Mouse (Mus musculus) embryonic facial prominence, embryonic 13.5 days (tissue): Measurements from ENCODE around the gene Tex261. TPM values are rescaled to one million over a fixed set of nuclear protein-coding genes. Genes with fewer than 3 reads are reported as not detected.
"Not testable (repeated sequence)": the region's sequence is repeated elsewhere in the genome, so short reads cannot be mapped to it uniquely, and the experiment has no call there.

ENCODE experiments used
- ATAC-seq: fragments of 200-750 bp; cut with Nextera tagmentation; 2 replicates; pipeline ENCODE4 v1.8.0; 2017; ENCODE audit warnings: low read depth; ENCODE audit not compliant: insufficient number of reproducible peaks, insufficient read depth, low FRiP score, low TSS enrichment
- H3K27ac ChIP-seq: fragments of 300-500 bp; sonication (generic); 2 replicates; pipeline ENCODE4 v1.5.1; 2015; ENCODE audit warnings: moderate library complexity, mild to moderate bottlenecking, inconsistent platforms
- H3K27me3 ChIP-seq: fragments of 300-500 bp; sonication (generic); 2 replicates; pipeline ENCODE4 v1.6.1; 2015; ENCODE audit warnings: mild to moderate bottlenecking, inconsistent platforms
- H3K36me3 ChIP-seq: fragments of 300-500 bp; sonication (generic); 2 replicates; pipeline ENCODE4 v1.6.1; 2015; ENCODE audit warnings: mild to moderate bottlenecking, inconsistent platforms
- H3K4me1 ChIP-seq: fragments of 300-500 bp; sonication (generic); 2 replicates; pipeline ENCODE4 v1.6.1; 2015; ENCODE audit warnings: inconsistent platforms
- H3K4me2 ChIP-seq: fragments of 300-500 bp; sonication (generic); 2 replicates; pipeline ENCODE4 v1.6.1; 2015; ENCODE audit warnings: moderate library complexity, mild to moderate bottlenecking, inconsistent platforms
- H3K4me3 ChIP-seq: fragments of 300-500 bp; sonication (generic); 2 replicates; pipeline ENCODE4 v1.5.1; 2015; ENCODE audit warnings: mild to moderate bottlenecking, inconsistent platforms
- H3K9ac ChIP-seq: fragments of 300-500 bp; sonication (generic); 2 replicates; pipeline ENCODE4 v1.6.1; 2015; ENCODE audit warnings: mild to moderate bottlenecking, inconsistent platforms
- H3K9me3 ChIP-seq: fragments of 300-500 bp; sonication (generic); 2 replicates; pipeline ENCODE4 v1.6.1; 2016; ENCODE audit warnings: inconsistent platforms
- WGBS: fragments of 180-500 bp; shearing (Covaris S2); methylation state at CpG from one replicate; pipeline ENCODE4 v1.1.7; 2015; ENCODE audit warnings: mixed read lengths; 5-methylcytosine and 5-hydroxymethylcytosine counted together
- polyA plus RNA-seq: library from polyadenylated mRNA; unstranded; fragments of >200 nt; fragmentation: Nextera tagmentation; extraction: Ambion mirVana; gene quantifications from 2 replicates; pipeline ENCODE4 v1.2.1, GENCODE M21; 2015

Tex261 gene
- polyA plus RNA-seq, 1 experiment from 2014 or later = 91.3 TPM

- H3K27me3 ChIP-seq, H3K36me3 ChIP-seq, H3K4me2 ChIP-seq, ATAC-seq, H3K4me3 ChIP-seq, H3K4me1 ChIP-seq, H3K9ac ChIP-seq, H3K9me3 ChIP-seq, H3K27ac ChIP-seq: not testable (repeated sequence)
- 86% methylated on average over 5 of the region's 5 CpGs for WGBS
Measured at GRCm38 (mm10) chr6:83790533-83790932, 14.9 kb upstream of the Tex261 start.

DNA sequence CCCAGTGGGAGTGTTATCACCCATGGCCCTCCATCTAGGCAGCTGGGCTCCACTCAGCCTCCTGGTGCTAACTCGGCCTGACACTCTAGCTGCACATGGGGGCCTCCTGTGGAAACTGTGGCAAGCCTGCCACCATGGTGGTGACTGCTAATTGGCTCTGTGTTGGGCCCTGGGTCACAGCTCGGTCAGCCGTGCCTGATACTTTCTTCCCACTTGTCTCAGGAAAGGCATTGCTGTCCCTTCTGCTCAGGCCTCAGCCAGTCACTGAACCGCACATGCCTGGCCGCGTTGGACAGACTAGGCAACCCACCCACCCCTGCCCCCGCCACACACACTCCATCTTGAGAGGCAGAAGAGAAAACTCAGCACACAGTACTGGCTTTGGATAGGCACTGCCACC is 12.9 kb upstream of the Tex261 start:
- Histone ChIP-seq H3K4me3 (no peak overlapping the region), H3K27ac (no peak overlapping the region), H3K9me3 (no peaks in the 10 kb centered on the region), H3K4me2 (no peak overlapping the region), H3K36me3 (no peaks in the 10 kb centered on the region), H3K27me3 (no peaks in the 10 kb centered on the region; the same call in 1 of the 2 replicates), H3K4me1 (no peaks in the 10 kb centered on the region), H3K9ac (no peak overlapping the region)
- WGBS = 71% methylated on average over 7 of the region's 7 CpGs
- ATAC-seq = no peak

DNA sequence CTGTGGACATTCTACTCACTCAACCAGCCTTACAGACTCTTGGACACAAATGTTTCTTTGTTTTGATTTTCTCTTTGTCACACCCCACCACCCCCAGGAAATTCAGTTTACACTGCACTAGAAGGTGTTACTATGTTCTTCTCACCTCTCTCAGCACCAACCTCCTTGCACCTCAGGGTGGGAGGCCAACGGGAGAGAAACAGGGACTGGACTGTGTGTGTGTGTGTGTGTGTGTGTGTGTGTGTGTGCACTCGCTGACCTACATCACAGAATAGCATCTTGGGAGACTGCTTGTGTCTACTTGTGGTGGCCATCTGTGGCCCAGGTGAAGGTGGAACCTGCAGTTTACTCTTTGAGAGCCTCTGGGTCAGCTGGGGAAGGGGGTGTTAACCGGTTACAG is 10.8 kb upstream of the Tex261 start:
- Histone ChIP-seq H3K4me2 (no peak overlapping the region), H3K27ac (no peak overlapping the region), H3K9me3 (no peaks in the 10 kb centered on the region), H3K36me3 (no peaks in the 10 kb centered on the region), H3K27me3 (peaks cover 4% of the 10 kb centered on the region; the same call in 1 of the 2 replicates), H3K4me3 (no peak overlapping the region), H3K9ac (no peak overlapping the region), H3K4me1 (no peaks in the 10 kb centered on the region)
- no peak for ATAC-seq
- 76% methylated on average over 3 of the region's 3 CpGs for WGBS

DNA sequence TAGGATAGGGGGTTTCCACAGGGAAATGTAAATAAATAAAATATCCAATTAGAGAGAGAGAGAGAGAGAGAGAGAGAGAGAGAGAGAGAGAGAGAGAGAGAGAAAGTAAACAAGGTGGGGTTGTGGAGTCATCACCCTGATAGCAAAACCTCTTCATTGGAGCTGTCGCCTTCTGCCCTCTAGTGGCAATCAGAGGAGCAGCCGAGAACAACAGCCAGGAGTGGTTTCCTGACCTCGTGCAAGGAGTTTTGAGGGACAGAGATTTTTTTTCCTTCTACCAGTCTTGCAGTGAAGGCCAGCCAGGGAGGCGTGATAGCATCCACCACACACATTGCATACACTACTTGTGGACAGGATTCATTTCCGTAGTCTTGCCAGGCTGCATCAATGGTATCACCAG is 3.4 kb upstream of the Tex261 start:
- H3K4me2 ChIP-seq = no peak overlapping the region
- ATAC-seq = no peak
- no peaks in the 10 kb centered on the region for H3K9me3 ChIP-seq

GRCm38 (mm10) chr6:83778306-83778705 is 2.7 kb upstream of the Tex261 start:
- no peak overlapping the region for H3K4me3 ChIP-seq
- ATAC-seq = no peak
- WGBS = 83% methylated on average over 7 of the region's 7 CpGs

More for the DNA sequence above, 3.4 kb upstream of the Tex261 start:
- no peaks in the 10 kb centered on the region for H3K36me3 ChIP-seq
- peaks cover 14% of the 10 kb centered on the region for H3K4me1 ChIP-seq
- H3K27me3 ChIP-seq = 0 out of 2 replicates have a peak, but pooled peaks cover 4% of the 10 kb centered on the region
- WGBS = 9% methylated on average over 5 of the region's 5 CpGs
- H3K4me3 ChIP-seq = no peak overlapping the region
- no peak overlapping the region for H3K27ac ChIP-seq
- no peak overlapping the region for H3K9ac ChIP-seq

GRCm38 (mm10) chr6:83774781-83775563 is 641 bp downstream of the Tex261 start:
- Histone ChIP-seq H3K9me3 (no peaks in the 10 kb centered on the region), H3K36me3 (peaks cover 36% of the 10 kb centered on the region), H3K9ac (peak overlapping the region; percentile 97), H3K27me3 (no peaks in the 10 kb centered on the region), H3K4me1 (peaks cover 22% of the 10 kb centered on the region), H3K4me3 (peak overlapping the region; percentile 95), H3K27ac (peak overlapping the region; percentile 83), H3K4me2 (peak overlapping the region; percentile 79)
- 2% methylated on average over 14 of the region's 14 CpGs for WGBS
- no peak for ATAC-seq

More at GRCm38 (mm10) chr6:83778306-83778705, 2.7 kb upstream of the Tex261 start:
- 0 out of 2 replicates have a peak, but pooled peaks cover 4% of the 10 kb centered on the region for H3K27me3 ChIP-seq
- peaks cover 21% of the 10 kb centered on the region for H3K4me1 ChIP-seq
- H3K36me3 ChIP-seq = peaks cover 4% of the 10 kb centered on the region
- H3K9ac ChIP-seq = no peak overlapping the region
- H3K9me3 ChIP-seq = no peaks in the 10 kb centered on the region
- no peak overlapping the region for H3K27ac ChIP-seq
- no peak overlapping the region for H3K4me2 ChIP-seq

- Histone ChIP-seq H3K27me3 (no peaks in the 10 kb centered on the region), H3K4me2 (peak overlapping the region; percentile 79), H3K27ac (no peak overlapping the region), H3K36me3 (peaks cover 45% of the 10 kb centered on the region), H3K9ac (peak overlapping the region; percentile 97), H3K4me1 (peaks cover 22% of the 10 kb centered on the region), H3K9me3 (no peaks in the 10 kb centered on the region), H3K4me3 (peak overlapping the region; percentile 95)
- no peak for ATAC-seq
- 56% methylated on average over 9 of the region's 9 CpGs for WGBS
Measured at GRCm38 (mm10) chr6:83774126-83774525, 1.5 kb downstream of the Tex261 start.

- Histone ChIP-seq H3K9ac (no peak overlapping the region), H3K36me3 (peaks cover 55% of the 10 kb centered on the region), H3K27ac (no peak overlapping the region), H3K9me3 (no peaks in the 10 kb centered on the region), H3K4me2 (no peak overlapping the region), H3K4me1 (peaks cover 3% of the 10 kb centered on the region; the same call in 1 of the 2 replicates), H3K27me3 (peaks cover 12% of the 10 kb centered on the region), H3K4me3 (no peak overlapping the region)
- WGBS = 77% methylated on average over 5 of the region's 5 CpGs
- no peak for ATAC-seq
Measured at GRCm38 (mm10) chr6:83768485-83768884, 7.1 kb downstream of the Tex261 start.

GRCm38 (mm10) chr6:83766982-83767381 is 8.6 kb downstream of the Tex261 start:
- H3K4me2 ChIP-seq = no peak overlapping the region
- no peaks in the 10 kb centered on the region for H3K9me3 ChIP-seq
- H3K9ac ChIP-seq = no peak overlapping the region
- WGBS = 84% methylated on average over 3 of the region's 3 CpGs
- peaks cover 14% of the 10 kb centered on the region for H3K4me1 ChIP-seq
- no peak overlapping the region for H3K27ac ChIP-seq
- peaks cover 40% of the 10 kb centered on the region for H3K36me3 ChIP-seq
- ATAC-seq = no peak
- H3K4me3 ChIP-seq = no peak overlapping the region
- peaks cover 27% of the 10 kb centered on the region for H3K27me3 ChIP-seq

- peak overlapping the region; percentile 68 for H3K4me2 ChIP-seq
- H3K36me3 ChIP-seq = 0 out of 2 replicates have a peak, but pooled peaks cover 1% of the 10 kb centered on the region
- peak overlapping the region; percentile 66 for H3K9ac ChIP-seq
- peak overlapping the region; percentile 41 for H3K4me3 ChIP-seq
- H3K27ac ChIP-seq = no peak overlapping the region
- H3K4me1 ChIP-seq = peaks cover 17% of the 10 kb centered on the region
- H3K9me3 ChIP-seq = no peaks in the 10 kb centered on the region
- 0 out of 2 replicates have a peak, but pooled peaks have one; percentile 27 for ATAC-seq
- under 1% methylated on average over 35 of the region's 35 CpGs for WGBS
- peaks cover 61% of the 10 kb centered on the region for H3K27me3 ChIP-seq
Measured at GRCm38 (mm10) chr6:83762880-83763431, 12.7 kb downstream of the Tex261 start.

DNA sequence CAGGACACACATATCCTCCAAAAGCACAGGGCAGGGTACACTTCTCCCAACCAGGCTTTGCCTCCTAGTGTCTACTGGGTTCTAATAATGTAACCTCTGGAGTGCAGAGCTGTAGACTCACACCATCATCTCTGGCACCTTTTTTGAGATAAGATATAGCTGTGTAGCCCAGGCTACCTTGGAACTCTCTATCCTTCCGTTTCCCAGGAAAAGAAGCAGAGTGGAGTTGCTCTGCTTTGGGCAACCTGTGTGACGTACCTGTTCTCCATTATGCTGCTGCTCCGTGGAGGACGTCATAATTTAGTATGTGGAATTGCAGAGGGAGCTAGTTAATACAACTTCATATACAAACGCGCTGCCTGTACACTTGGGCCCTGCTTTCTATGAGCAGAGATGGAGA is 13.3 kb downstream of the Tex261 start, which contains the start of gene Ankrd53:
Gene Ankrd53 (plus strand): TSS at position 301 of the 400 bp plus-strand sequence.
- Histone ChIP-seq H3K27ac (no peak within 1 kb of the TSS), H3K9ac (peak within 1 kb of the TSS; percentile 66)
- 23% methylated on average over 6 of the region's 6 CpGs for WGBS

DNA sequence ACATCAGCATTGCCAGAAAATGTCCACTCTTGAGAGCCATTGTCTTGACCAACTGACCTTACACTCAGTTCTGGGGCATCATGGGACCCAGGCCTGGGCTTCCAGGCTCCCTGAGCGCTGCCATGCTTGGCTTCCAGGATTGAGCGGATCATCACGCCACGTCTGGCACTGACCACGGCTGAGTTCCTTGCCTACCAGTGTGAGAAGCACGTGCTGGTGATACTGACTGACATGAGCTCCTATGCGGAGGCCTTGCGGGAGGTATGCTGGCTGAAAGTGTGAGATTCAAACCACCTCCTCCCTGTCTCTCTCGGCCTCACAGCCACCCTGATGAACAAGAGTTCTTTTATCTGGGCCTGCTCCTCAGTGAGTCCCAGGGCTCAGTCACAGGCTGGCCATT is 19.6 kb downstream of the Tex261 start:
- Histone ChIP-seq H3K4me3 (no peak overlapping the region), H3K4me1 (peaks cover 10% of the 10 kb centered on the region; the same call in 1 of the 2 replicates), H3K9ac (no peak overlapping the region), H3K27me3 (peaks cover 69% of the 10 kb centered on the region), H3K4me2 (no peak overlapping the region), H3K9me3 (no peaks in the 10 kb centered on the region), H3K36me3 (no peaks in the 10 kb centered on the region), H3K27ac (no peak overlapping the region)
- 71% methylated on average over 9 of the region's 9 CpGs for WGBS
- ATAC-seq = no peak

More for the DNA sequence above, 13.3 kb downstream of the Tex261 start, which contains the start of gene Ankrd53:
- peak within 1 kb of the TSS; percentile 68 for H3K4me2 ChIP-seq
- peaks cover 67% of the 10 kb centered on the region for H3K27me3 ChIP-seq
- peak within 1 kb of the TSS; percentile 41 for H3K4me3 ChIP-seq
- ATAC-seq = no peak
- H3K36me3 ChIP-seq = no peaks in the 10 kb centered on the region
- H3K4me1 ChIP-seq = peaks cover 17% of the 10 kb centered on the region
- H3K9me3 ChIP-seq = no peaks in the 10 kb centered on the region
